Mouse (Mus musculus) naive thymus-derived CD4-positive, alpha-beta T cell, adult 2 months (primary cell): ENCODE data around the gene Ccdc78.
"Not testable (repeated sequence)": the region's sequence is repeated elsewhere in the genome, so short reads cannot be mapped to it uniquely, and the experiment has no call there.

Experiments
- DNase-seq: peaks from one replicate; pipeline ENCODE4 v3.0.0-alpha.2; 2011; ENCODE audit warnings: low read depth

The Ccdc78 gene

GRCm38 (mm10) chr17:25786280-25786679, at the start of gene Ccdc78:
Gene Ccdc78 (plus strand): TSS chr17:25786580.
- no peak for DNase-seq

DNA sequence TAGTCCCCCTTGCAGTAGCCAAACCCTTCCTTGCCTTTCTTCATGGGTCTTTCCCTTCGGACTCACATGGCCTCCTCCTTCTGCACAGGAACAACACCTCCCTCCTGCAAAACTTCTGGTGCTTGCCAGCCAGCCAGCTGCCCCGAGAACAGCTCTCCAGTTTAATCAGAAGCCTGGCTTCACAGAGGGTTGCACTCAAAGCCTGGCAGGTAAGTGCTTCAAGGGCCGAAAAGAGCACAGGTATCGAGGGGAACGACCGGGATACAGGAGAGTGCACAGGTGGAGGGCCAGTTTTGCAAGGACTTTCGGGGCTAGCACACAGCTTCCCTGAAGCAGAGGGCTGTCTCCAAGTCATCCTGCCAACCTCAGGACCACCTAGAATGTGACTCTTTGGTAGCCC, 47.5 kb upstream of the Ccdc78 start:
- DNase-seq: no peak

- DNase-seq: not testable (repeated sequence)
These were observed 44.9 kb upstream of the Ccdc78 start for GRCm38 (mm10) chr17:25741471-25741870.

GRCm38 (mm10) chr17:25743831-25744230, 42.5 kb upstream of the Ccdc78 start:
- no peak for DNase-seq

GRCm38 (mm10) chr17:25744311-25744710, 42.1 kb upstream of the Ccdc78 start:
- no peak for DNase-seq

DNA sequence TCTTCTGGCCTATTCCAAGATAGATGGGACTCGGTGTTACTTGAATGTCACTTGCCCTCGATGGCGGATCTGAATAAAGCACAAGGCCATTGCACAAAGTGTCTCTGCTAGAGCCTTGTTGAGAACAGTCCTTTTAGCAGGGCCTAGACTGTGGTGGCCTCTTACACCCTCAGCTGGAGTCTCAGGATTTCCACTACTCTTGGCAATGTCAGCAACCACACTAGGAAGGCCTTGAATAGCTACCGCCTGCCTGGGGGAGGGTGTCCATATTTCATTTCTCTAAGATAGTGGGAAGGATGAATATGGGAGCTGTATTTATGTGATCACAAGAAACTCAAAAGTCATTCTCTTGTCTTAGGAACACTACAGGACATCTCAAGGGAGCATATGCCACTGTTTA, 38.1 kb upstream of the Ccdc78 start:
- DNase-seq: no peak

GRCm38 (mm10) chr17:25749314-25749713, 37.1 kb upstream of the Ccdc78 start:
- no peak for DNase-seq

DNA sequence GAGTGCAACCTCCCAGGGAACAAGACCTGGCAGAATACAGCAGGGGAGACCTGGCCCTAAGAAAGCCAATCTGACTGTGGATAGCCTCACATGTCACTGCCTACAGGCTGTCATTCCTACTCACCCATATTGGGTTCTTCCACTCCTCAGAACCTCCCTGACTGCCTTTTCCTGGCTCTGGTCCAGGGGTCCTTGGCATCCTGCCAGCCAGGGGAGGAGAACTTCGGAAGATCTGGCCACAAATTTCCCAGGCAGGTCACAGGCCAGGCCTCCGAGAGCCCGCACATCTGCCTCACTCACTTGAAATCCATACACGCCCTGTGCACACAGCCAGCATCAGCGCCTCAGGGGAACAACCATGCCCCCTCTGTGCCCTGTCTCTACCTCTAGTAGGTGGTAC, 34.9 kb upstream of the Ccdc78 start:
- DNase-seq: no peak

DNA sequence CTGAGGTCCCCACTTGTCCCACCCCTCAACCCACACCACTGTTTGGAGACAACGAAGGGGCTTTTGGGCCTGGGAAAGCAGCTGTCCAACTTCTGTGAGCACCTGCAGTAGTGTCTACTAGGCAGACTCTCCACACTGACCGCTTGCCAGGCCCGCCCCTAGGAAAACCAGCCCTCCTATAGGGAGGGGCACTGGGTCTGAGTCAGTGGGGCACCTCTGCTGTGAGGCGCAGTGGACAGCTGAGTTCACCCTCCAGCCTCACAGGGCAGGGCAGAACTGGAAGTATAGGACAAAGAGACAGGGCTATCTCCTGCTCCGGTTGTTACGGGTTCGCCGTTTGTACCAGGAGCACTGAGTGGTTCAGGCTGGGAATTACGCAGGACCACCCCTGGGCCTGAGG, 32.1 kb upstream of the Ccdc78 start, which contains the start of gene Msln:
Gene Msln, minus strand, starts transcription at position 138 of the 400 bp plus-strand sequence.
- DNase-seq: no peak

DNA sequence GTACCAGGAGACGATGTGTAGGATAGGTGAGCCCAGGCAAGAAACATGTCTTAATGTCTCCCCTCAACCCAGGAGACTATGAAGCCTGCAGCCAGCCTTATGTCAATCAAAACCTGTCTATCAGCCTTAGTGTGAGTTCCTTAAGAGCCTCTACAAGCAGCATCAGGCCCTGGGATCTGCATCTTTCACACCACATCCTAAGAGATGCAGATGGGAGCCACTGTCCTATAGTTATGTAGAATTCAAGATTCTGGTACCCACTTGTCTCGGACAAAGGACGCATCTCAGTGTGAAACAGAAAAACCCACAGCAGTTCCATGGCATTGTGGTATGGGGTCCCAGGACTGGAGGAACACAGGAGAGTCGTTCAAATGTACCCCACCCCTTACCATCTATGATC, 31.3 kb upstream of the Ccdc78 start:
- DNase-seq: no peak

DNA sequence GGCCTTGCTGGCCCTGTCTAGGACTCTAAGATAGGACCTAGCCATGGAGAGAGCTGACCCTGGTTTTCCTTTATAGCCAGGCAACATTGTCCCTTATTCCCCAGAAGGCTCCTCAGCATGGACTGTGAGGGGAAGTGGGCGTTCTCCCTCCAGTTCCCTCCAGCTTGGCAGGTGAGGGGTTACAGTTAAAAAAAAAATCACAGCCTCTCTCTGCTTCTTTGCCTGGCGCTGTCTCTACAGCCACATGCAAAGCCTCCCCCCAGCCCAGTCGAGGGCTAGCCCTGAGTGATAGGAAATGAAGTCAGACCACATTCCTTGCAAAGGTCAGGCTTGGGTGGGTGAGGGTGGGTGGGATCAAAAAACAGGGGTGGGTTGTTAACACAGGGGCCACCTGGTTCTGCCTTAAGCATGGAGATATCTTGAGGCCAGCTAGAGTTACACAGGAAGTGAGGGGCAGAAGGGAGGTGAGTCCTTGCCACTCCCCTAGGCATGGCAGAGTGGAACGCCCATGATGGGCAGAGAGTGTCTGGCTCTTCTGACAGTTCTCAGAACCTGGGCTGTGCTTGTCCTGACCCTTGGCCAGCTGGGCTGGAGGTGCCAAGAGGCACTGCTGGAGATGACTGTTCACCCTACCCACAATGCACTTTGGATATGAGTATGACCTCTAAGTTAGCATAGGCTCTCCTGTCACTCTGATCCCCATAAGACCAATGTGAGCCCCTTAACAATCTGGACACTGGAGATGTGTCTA, 30.6 kb upstream of the Ccdc78 start:
- no peak for DNase-seq

GRCm38 (mm10) chr17:25756378-25757242, 29.8 kb upstream of the Ccdc78 start:
- no peak for DNase-seq

- DNase-seq: no peak
These were observed 28.7 kb upstream of the Ccdc78 start for GRCm38 (mm10) chr17:25757691-25758090.

- no peak for DNase-seq
These were observed 26.2 kb upstream of the Ccdc78 start for GRCm38 (mm10) chr17:25760148-25760547.

GRCm38 (mm10) chr17:25761561-25761970, 24.8 kb upstream of the Ccdc78 start:
- no peak for DNase-seq

DNA sequence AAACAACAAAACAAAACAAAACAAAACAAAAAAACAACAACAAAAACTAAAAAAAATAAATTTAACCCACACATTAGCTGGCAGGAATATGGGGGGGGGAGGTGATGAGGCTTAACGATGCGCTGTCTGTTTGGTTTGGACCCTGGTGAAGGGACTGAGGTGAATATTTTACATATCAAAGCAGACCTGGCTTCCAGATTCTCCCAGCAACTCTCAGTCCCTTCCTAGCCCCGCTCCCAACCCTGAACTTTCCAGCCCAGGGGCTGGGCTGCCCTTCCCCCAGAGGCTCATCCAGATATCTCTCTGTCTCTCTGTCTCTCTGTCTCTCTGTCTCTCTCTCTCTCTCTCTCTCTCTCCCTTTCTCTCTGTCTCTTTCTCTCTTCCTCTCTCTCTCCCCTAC, 23.8 kb upstream of the Ccdc78 start:
- no peak for DNase-seq

DNA sequence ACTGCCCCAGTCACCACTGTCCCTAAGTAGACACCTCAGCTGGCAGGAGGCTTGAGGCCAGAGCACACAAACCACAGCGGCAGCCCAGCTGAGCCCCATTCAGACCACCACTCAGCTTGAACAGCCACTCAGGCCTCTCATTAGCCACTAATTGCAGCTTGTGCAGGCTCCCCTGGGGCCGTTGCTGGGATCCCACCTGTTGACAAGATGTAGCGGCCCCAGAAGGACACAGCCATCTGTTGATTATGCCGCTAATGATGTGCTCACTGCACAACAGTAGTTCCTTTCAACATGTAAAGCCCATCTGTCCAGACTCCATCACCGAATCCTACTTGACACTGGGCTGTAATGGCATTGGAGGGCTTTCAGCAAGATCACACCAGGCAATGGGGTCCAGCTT, 20.5 kb upstream of the Ccdc78 start:
- no peak for DNase-seq

DNA sequence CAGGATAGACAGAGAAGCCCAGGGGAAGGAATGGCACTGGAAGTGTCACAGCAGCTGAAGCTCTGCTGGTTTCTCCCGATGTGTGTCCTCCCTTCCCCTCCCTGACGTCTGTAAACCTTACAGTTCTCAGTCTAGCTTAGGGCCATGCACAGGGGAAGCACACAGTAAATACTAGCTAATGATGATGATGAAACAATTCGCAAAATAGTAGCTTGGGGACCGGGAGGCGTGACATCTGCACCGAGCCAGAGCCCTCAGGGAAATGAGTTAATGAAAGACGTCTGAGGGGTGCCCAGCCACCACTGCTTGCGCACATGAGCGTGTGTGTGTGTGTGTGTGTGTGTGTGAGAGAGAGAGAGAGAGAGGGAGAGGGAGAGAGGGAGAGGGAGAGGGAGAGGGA, 17.0 kb upstream of the Ccdc78 start:
- DNase-seq: no peak

GRCm38 (mm10) chr17:25773549-25774120, 12.7 kb upstream of the Ccdc78 start, which contains the start of gene Narfl:
Gene Narfl (plus strand): TSS chr17:25773776.
- DNase-seq: peak; percentile 99

DNA sequence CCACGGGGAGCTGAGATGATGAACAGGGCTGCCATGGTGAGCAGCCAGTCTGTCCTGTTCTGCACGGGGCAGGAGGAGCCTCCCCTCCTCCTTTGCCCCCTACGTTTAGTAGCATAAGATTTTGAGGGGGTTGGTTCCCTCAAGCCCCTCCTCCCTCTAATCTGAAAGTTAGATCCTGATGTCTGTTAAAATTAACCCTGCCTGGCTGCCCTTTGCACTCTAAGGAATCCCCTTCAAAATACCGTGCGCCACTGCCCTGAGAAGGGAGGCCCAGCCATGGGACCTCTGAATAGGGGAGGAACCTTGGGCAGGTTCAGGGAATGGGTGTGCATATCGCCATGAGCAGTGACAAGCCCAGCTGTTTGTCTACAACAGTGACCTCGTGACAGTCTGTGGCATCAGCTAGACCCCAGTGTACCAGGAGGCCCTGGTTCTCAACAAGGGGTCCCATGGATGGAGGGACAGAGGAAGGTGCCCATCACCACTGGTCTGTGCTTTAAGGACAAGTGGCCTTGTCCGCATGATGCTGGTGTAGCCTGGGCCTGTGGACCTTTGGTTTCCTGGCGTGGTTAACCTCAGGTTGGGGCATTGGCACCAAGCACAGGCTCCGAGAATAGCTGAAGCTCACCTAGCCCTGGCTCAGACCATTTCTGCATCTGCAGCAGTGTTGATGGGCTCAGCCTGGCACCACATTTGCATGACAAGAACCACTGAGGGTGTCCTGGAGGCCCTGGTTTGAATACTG, 10.9 kb upstream of the Ccdc78 start:
- DNase-seq: no peak

GRCm38 (mm10) chr17:25777948-25778347, 8.4 kb upstream of the Ccdc78 start:
- no peak for DNase-seq

GRCm38 (mm10) chr17:25781339-25781738, 5.0 kb upstream of the Ccdc78 start:
- no peak for DNase-seq
